Mouse (Mus musculus): ENCODE results near the gene Klf17. TPM values are rescaled to one million over a fixed set of nuclear protein-coding genes. Genes with fewer than 3 reads are reported as not detected.

Gene Klf17
- polyA plus RNA-seq (2012; rRNA removed) = not detected in 2 replicates

GRCm38 (mm10) chr4:117765416-117765815 lies at the start of gene Klf17:
Gene Klf17, minus strand, starts transcription at chr4:117765648.

GRCm38 (mm10) chr4:117724112-117724511 lies 41.3 kb downstream of the Klf17 start, which contains the start of gene Gm12845:
Gene Gm12845, plus strand, starts transcription at chr4:117724412.

Other genes with a start within 250 kb of the Klf17 start
- gene Eri3, start 215.3 kb downstream of the Klf17 start, polyA plus RNA-seq (2012; rRNA removed) = 66.8 and 93.2 TPM in 2 replicates
- 61.1 and 69.8 TPM in 2 replicates for gene Dmap1, start 83.4 kb downstream of the Klf17 start, polyA plus RNA-seq (2012; rRNA removed)
- gene Gm12845, start 41.2 kb downstream of the Klf17 start, polyA plus RNA-seq (2012; rRNA removed) = not detected in 2 replicates
- gene Slc6a9, start 68.9 kb upstream of the Klf17 start, polyA plus RNA-seq (2012; rRNA removed) = 6.8 and 20.1 TPM in 2 replicates
- gene Ccdc24, start 106.9 kb upstream of the Klf17 start, polyA plus RNA-seq (2012; rRNA removed) = 6.0 and 10.4 TPM in 2 replicates
- 46.8 and 71.0 TPM in 2 replicates for gene B4galt2, start 117.8 kb upstream of the Klf17 start, polyA plus RNA-seq (2012; rRNA removed)
- 191 and 197 TPM in 2 replicates for gene Atp6v0b, start 121.7 kb upstream of the Klf17 start, polyA plus RNA-seq (2012; rRNA removed)
- gene Dph2, start 126.4 kb upstream of the Klf17 start, polyA plus RNA-seq (2012; rRNA removed) = 19.1 and 19.3 TPM in 2 replicates
- 65.4 and 70.2 TPM in 2 replicates for gene Ipo13, start 149.4 kb upstream of the Klf17 start, polyA plus RNA-seq (2012; rRNA removed)
- gene Artn, start 164.1 kb upstream of the Klf17 start, polyA plus RNA-seq (2012; rRNA removed) = 0.18 and 2.0 TPM in 2 replicates

Data from central nervous system, embryonic 11.5 days (tissue).